Mouse (Mus musculus) C2C12 (cell line): ENCODE data around the gene Gls. TPM values are rescaled to one million over a fixed set of nuclear protein-coding genes. Genes with fewer than 3 reads are reported as not detected.
A peak's percentile ranks its signal among the peaks of the same experiment; 100 is the strongest.

ENCODE experiments used
- H3K27me3 ChIP-seq: one replicate; pipeline ENCODE4 v1.6.1; 2011; ENCODE audit not compliant: control insufficient read depth, insufficient read depth, insufficient read length
- H3K36me3 ChIP-seq: one replicate; pipeline ENCODE4 v1.6.1; 2011; ENCODE audit not compliant: control insufficient read depth, insufficient read depth
- H3K4me3 ChIP-seq: one replicate; pipeline ENCODE4 v1.5.1; 2011; ENCODE audit warnings: mild to moderate bottlenecking, control low read depth; ENCODE audit not compliant: poor library complexity, insufficient read depth, severe bottlenecking
- H3K79me2 ChIP-seq: one replicate; pipeline ENCODE4 v1.6.1; 2011; ENCODE audit not compliant: control insufficient read depth, insufficient read depth
- H3K79me3 ChIP-seq: one replicate; pipeline ENCODE4 v1.6.1; 2011; ENCODE audit warnings: low read depth, control low read depth
- H3ac ChIP-seq: one replicate; pipeline ENCODE3; 2011; ENCODE audit warnings: low read depth; ENCODE audit not compliant: control insufficient read depth, insufficient read length
- CEBPB ChIP-seq: IDR thresholded peaks from one replicate; pipeline ENCODE4 v1.6.1; 2011; ENCODE audit warnings: low read depth, mild to moderate bottlenecking, control low read depth, moderate library complexity
- CTCF ChIP-seq: IDR thresholded peaks from one replicate; pipeline ENCODE4 v1.5.1; 2011; ENCODE audit not compliant: control insufficient read depth, insufficient read depth, insufficient read length
- FOSL1 ChIP-seq: IDR thresholded peaks from one replicate; pipeline ENCODE4 v1.8.0; 2011; ENCODE audit warnings: mild to moderate bottlenecking, low read length; ENCODE audit not compliant: poor library complexity, insufficient read depth, severe bottlenecking
- MAX ChIP-seq: IDR thresholded peaks from one replicate; pipeline ENCODE4 v1.6.1; 2011; ENCODE audit warnings: mild to moderate bottlenecking, control low read depth
- MYOD1 ChIP-seq: IDR thresholded peaks from one replicate; pipeline ENCODE4 v1.6.1; 2011; ENCODE audit warnings: low read depth; ENCODE audit not compliant: control insufficient read depth, insufficient read length
- MYOG ChIP-seq: IDR thresholded peaks from one replicate; pipeline ENCODE4 v1.6.1; 2011; ENCODE audit not compliant: control insufficient read depth, insufficient read length; ENCODE audit errors: extremely low read depth
- USF1 ChIP-seq: IDR thresholded peaks from one replicate; pipeline ENCODE4 v1.6.1; 2011; ENCODE audit warnings: low read depth, mild to moderate bottlenecking, control low read depth, moderate library complexity
- polyA plus RNA-seq: library from polyadenylated mRNA; unstranded; fragments of >200 nt; fragmentation: generic; extraction: Trizol; gene quantifications from one replicate; pipeline ENCODE4 v1.2.1, GENCODE M21; 2012; ENCODE audit warnings: missing spikeins

The Gls gene
- polyA plus RNA-seq, 1 experiment, result 22.0 TPM

DNA sequence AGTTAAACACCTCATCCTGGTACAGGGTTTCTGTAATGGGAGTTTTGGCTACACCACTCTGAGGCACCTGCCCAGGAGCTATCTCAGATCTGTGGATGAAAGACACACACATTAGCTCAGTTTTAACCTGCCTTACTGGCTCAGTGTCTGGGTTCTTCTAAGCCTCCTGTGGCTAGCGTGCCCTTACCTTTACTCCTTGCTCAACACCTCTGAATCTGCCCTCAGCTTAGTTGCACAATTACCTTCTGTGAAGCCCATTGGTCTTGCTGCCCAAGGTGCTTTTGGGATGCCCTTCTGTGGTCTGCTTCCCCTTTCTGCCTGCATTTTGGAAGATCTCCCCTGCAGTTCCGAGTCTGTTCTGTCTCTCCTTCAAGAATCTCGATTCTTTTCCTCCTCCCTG is 108.2 kb downstream of the Gls start:
- H3K79me2 ChIP-seq, result peaks cover 5% of the 10 kb centered on the region
- H3K27me3 ChIP-seq, result no peaks in the 10 kb centered on the region
- H3K36me3 ChIP-seq, result peaks cover 34% of the 10 kb centered on the region
- no peak overlapping the region for H3K4me3 ChIP-seq
- TF ChIP-seq USF1 (no peak), CTCF (no peak), MYOD1 (no peak), CEBPB (no peak), MAX (no peak), MYOG (no peak), FOSL1 (no peak)
- no peak overlapping the region for H3ac ChIP-seq
- H3K79me3 ChIP-seq, result no peaks in the 10 kb centered on the region

DNA sequence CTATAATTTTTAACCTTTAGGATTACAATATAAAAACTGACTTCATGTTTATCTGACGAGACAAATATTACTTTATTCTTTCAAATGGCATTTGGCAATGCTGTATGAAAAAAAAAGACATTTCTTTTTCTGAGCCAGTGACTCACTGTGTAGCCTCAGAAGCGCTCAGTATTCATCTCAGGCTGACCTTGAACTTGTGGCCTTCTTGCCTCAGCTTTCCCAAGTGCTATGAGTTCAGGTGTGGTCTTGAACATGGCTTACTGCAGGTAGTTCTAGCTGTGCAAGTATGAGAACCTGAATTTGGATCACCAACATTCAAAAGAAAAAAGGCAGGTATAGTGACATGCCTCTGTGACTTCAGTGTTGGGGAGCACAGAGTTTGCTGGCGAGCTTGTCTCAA is 112.0 kb downstream of the Gls start:
- peaks cover 20% of the 10 kb centered on the region for H3K36me3 ChIP-seq
- H3K79me2 ChIP-seq, result peaks cover 9% of the 10 kb centered on the region
- no peak for TF ChIP-seq MAX
- no peak for TF ChIP-seq USF1
- no peak for TF ChIP-seq FOSL1
- TF ChIP-seq CEBPB, result no peak
- TF ChIP-seq MYOG, result no peak
- no peak for TF ChIP-seq CTCF
- no peak for TF ChIP-seq MYOD1
- no peaks in the 10 kb centered on the region for H3K27me3 ChIP-seq
- no peak overlapping the region for H3ac ChIP-seq
- no peak overlapping the region for H3K4me3 ChIP-seq
- H3K79me3 ChIP-seq, result no peaks in the 10 kb centered on the region

DNA sequence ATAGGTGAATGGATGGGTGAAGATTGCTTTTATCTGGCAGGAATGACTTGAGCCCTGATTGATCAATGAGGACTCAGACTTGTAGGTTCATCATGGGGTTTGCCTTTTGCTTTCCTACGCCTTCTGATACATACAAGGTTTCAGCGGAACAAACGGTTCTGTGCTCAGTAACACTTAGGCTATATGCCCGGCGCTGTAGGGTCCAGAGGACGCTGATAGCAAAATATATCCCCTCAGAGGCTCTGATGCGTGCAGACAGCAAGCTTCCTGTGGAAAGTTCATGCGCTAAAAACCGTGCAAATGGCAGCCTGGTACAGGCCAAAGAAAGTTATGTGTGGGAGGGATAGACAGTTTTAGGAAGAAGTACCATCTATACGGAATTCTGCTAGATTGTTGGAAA is 112.8 kb downstream of the Gls start:
- Histone ChIP-seq H3K36me3 (peaks cover 13% of the 10 kb centered on the region), H3ac (no peak overlapping the region), H3K79me2 (peaks cover 9% of the 10 kb centered on the region), H3K4me3 (peak overlapping the region; percentile 83), H3K27me3 (no peaks in the 10 kb centered on the region), H3K79me3 (no peaks in the 10 kb centered on the region)
- TF ChIP-seq MAX (no peak), CEBPB (no peak), MYOD1 (no peak), MYOG (no peak), CTCF (no peak), USF1 (no peak), FOSL1 (no peak)

DNA sequence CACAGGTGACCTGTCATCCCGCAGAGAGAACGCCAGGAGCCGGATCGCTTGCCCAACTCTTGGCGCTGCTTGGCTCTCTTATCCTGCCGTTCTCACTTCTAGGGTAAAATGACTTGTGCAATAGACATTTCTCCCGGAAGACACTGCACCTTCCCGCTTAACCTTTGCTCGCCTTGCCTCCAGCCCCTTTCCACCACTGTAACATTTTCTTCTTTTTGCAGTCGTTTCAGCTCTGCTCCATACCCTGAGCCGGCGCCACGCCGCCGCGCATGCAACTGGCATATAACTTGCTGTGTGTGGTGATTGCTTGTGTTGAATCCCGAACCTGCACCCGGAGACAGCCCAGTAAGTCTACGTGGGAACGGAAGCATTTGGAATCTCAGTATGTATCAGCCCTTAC is 113.3 kb downstream of the Gls start:
- H3K36me3 ChIP-seq, result peaks cover 8% of the 10 kb centered on the region
- no peaks in the 10 kb centered on the region for H3K79me3 ChIP-seq
- H3ac ChIP-seq, result peak overlapping the region; percentile 91
- no peaks in the 10 kb centered on the region for H3K27me3 ChIP-seq
- peaks cover 9% of the 10 kb centered on the region for H3K79me2 ChIP-seq
- peak overlapping the region; percentile 83 for H3K4me3 ChIP-seq
- TF ChIP-seq USF1, result no peak
- peak; percentile 31 for TF ChIP-seq CEBPB
- TF ChIP-seq MYOG, result no peak

DNA sequence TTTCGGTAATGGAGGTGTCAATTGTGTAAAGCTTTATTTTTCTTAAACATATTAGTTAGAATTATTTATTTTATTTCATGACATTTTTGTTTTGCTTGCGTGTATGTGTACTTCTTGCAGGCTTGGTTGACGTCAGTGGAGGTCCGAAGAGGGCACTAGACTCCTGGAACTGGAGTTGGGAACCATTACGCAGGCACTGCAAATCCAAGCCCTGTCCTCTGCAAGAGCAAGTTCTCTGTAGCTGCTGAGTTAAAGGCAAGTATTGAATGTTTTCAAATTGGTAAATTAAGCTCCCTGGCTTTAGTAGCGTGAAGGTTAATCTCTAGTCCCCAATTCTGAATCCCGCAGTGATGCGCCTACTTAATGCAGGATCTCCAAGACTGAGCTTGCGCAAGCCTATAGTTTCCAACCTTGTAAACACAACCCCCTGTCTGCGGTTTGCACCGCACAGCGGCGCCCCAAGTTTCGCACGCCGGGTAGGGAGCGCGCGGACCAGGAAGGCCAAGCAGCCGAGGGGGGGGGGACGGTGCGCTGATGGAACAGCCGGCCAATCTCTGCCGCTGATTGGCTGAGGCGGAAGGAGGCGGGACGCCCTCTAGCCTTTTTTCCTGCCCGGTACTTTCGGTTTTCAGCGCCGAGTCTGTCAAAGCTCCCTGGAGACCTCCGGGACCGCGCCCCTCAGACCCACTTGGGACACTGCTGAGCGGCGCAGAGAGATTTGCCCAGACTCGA is 114.0 kb downstream of the Gls start, which contains the start of gene Stat1:
Gene Stat1, plus strand, starts transcription at position 581 of the 732 bp plus-strand sequence.
- Histone ChIP-seq H3K79me2 (peaks cover 9% of the 10 kb centered on the region), H3K27me3 (no peaks in the 10 kb centered on the region), H3ac (peak within 1 kb of the TSS; percentile 91), H3K79me3 (no peaks in the 10 kb centered on the region), H3K36me3 (peaks cover 8% of the 10 kb centered on the region), H3K4me3 (peak within 1 kb of the TSS; percentile 83)
- no peak for TF ChIP-seq MYOD1
- no peak for TF ChIP-seq MAX
- TF ChIP-seq CTCF, result no peak
- peak; percentile 65 for TF ChIP-seq CEBPB
- TF ChIP-seq MYOG, result no peak
- TF ChIP-seq FOSL1, result no peak
- no peak for TF ChIP-seq USF1

DNA sequence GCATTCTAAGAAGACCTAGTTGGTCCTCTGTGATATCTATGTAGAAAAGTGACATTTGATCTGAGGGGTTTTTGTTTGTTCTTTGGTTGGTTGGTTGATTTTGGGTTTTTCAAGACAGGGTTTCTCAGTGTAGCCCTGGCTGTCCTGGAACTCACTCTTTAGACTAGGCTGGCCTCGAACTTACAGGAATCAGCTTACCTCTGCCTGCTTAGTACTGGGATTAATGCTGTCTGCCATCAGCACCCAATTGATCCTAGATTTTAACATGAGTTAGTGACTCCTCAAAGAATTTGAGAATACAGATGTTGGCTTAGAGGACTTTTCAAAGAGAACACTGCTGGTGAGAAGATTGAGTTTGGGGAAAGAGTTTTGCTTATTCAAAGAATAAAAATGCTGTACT is 115.3 kb downstream of the Gls start:
- no peaks in the 10 kb centered on the region for H3K79me3 ChIP-seq
- no peaks in the 10 kb centered on the region for H3K27me3 ChIP-seq
- H3K36me3 ChIP-seq, result peaks cover 3% of the 10 kb centered on the region
- TF ChIP-seq USF1 (no peak), MAX (no peak), MYOG (no peak), CTCF (no peak), MYOD1 (no peak), FOSL1 (no peak), CEBPB (no peak)
- no peak overlapping the region for H3ac ChIP-seq
- peaks cover 9% of the 10 kb centered on the region for H3K79me2 ChIP-seq
- H3K4me3 ChIP-seq, result no peak overlapping the region
